Mouse (Mus musculus) cerebellum, adult 11 months (tissue): ENCODE measurements around the gene Zfp750.

ENCODE experiments used
- DNase-seq: peaks from one replicate; pipeline ENCODE4 v3.0.0; 2022

Zfp750 gene

GRCm38 (mm10) chr11:121467408-121467807, 51.7 kb downstream of the Zfp750 start:
- DNase-seq, result no peak
